Mouse (Mus musculus) Patski (cell line): ENCODE measurements around the gene Tstd1. TPM values are rescaled to one million over a fixed set of nuclear protein-coding genes. Genes with fewer than 3 reads are reported as not detected.

Experiments
- ATAC-seq: fragments of 100-300 bp; one replicate; pipeline ENCODE4 v1.8.0; 2021
- CTCF ChIA-PET: fragments of 350-600 bp; sonication (Branson Sonifier 250); formaldehyde crosslinking; loops from one replicate; lab custom pipeline; 2022; ENCODE audit warnings: inconsistent platforms; lab: Charles Lee
- POLR2A ChIA-PET: fragments of 350-600 bp; sonication (Branson Sonifier 250); formaldehyde crosslinking; loops from one replicate; lab custom pipeline; 2022; ENCODE audit warnings: antibody characterized with exemption, inconsistent platforms; lab: Charles Lee
- DNase-seq: peaks from one replicate; pipeline ENCODE4 v3.0.0-alpha.2; 2011; ENCODE audit warnings: low read depth, low spot score
- H3K27me3 ChIP-seq: fragments of 371-371 bp; one replicate; pipeline ENCODE4 v1.5.1; 2021
- CTCF ChIP-seq: fragments of 100-300 bp; IDR thresholded peaks from one replicate; pipeline ENCODE4 v1.5.1; 2021
- in situ Hi-C: fragments of 300-500 bp; cut with MboI; formaldehyde crosslinking; loops from 3 replicates; pipeline ENCODE4 v1.11.1; 2018; ENCODE audit warnings: low pct_unique_long_range_greater_than_20kb, mixed read lengths
- polyA plus RNA-seq: library from polyadenylated mRNA; unstranded; gene quantifications from one replicate; pipeline ENCODE4 v1.2.3, GENCODE M21; 2021

The Tstd1 gene
- polyA plus RNA-seq, 1 experiment from 2014 or later = 1.2 TPM

- CTCF ChIA-PET = interaction anchor here (1.0 kb wide), 1 partner anchor 26 kb away, joined by 3 read pairs; no protein-coding TSS in a partner anchor
- no peak for TF ChIP-seq CTCF
- POLR2A ChIA-PET = interaction anchor here (1.5 kb wide), 1 partner anchor 26 kb away, joined by 4 read pairs; no protein-coding TSS in a partner anchor
- in situ Hi-C loops = no loop called here
- H3K27me3 ChIP-seq = no peaks in the 10 kb centered on the region
- DNase-seq (no peak), ATAC-seq (no peak)
Observed at GRCm38 (mm10) chr1:171466565-171466964, 47.9 kb downstream of the Tstd1 start.

- H3K27me3 ChIP-seq = no peaks in the 10 kb centered on the region
- ChIA-PET POLR2A (interaction anchor here (0.8 kb wide), 1 partner anchor 10 kb away, joined by 3 read pairs; no protein-coding TSS in a partner anchor), CTCF (interaction anchor here (0.7 to 3.1 kb wide), 17 partner anchors 8 to 148 kb away, joined by 3 to 11 read pairs (median 4); partner anchors contain the start of genes F11r and Klhdc9)
- in situ Hi-C loops = loop anchor here (10.0 kb wide), 1 partner anchor 355 kb away; the partner anchor contains the start of gene Cfap126
- DNase-seq = no peak
- ATAC-seq = no peak
- TF ChIP-seq CTCF = no peak
Observed at GRCm38 (mm10) chr1:171469678-171470077, 51.0 kb downstream of the Tstd1 start.

Other genes with a start within 250 kb of the Tstd1 start
- gene Pcp4l1, start 222.6 kb upstream of the Tstd1 start, polyA plus RNA-seq = 0.08 TPM
- gene Nr1i3, start 204.9 kb upstream of the Tstd1 start, polyA plus RNA-seq = 0.54 TPM
- 65.5 TPM for gene Tomm40l, start 196.4 kb upstream of the Tstd1 start, polyA plus RNA-seq
- gene Apoa2, start 193.8 kb upstream of the Tstd1 start, polyA plus RNA-seq = not detected
- gene Fcer1g, start 184.5 kb upstream of the Tstd1 start, polyA plus RNA-seq = 0.49 TPM
- 21.8 TPM for gene Adamts4, start 168.5 kb upstream of the Tstd1 start, polyA plus RNA-seq
- 436 TPM for gene Ndufs2, start 167.5 kb upstream of the Tstd1 start, polyA plus RNA-seq
- gene B4galt3, start 148.5 kb upstream of the Tstd1 start, polyA plus RNA-seq = 57.5 TPM
- 41.9 TPM for gene Ppox, start 137.7 kb upstream of the Tstd1 start, polyA plus RNA-seq
- gene Usp21, start 130.9 kb upstream of the Tstd1 start, polyA plus RNA-seq = 64.9 TPM
- 117 TPM for gene Ufc1, start 123.8 kb upstream of the Tstd1 start, polyA plus RNA-seq
- 55.0 TPM for gene Dedd, start 89.7 kb upstream of the Tstd1 start, polyA plus RNA-seq
- 74.1 TPM for gene Nit1, start 73.2 kb upstream of the Tstd1 start, polyA plus RNA-seq
- gene Pfdn2, start 73.2 kb upstream of the Tstd1 start, polyA plus RNA-seq = 164 TPM
- gene Klhdc9, start 58.1 kb upstream of the Tstd1 start, polyA plus RNA-seq = not detected
- 0.04 TPM for gene Nectin4, start 48.8 kb upstream of the Tstd1 start, polyA plus RNA-seq
- gene Arhgap30, start 29.9 kb upstream of the Tstd1 start, polyA plus RNA-seq = not detected
- 106 TPM for gene Usf1, start 7.6 kb upstream of the Tstd1 start, polyA plus RNA-seq
- 33.8 TPM for gene F11r, start 18.7 kb downstream of the Tstd1 start, polyA plus RNA-seq
- 5.5 TPM for gene Alyref2, start 84.6 kb downstream of the Tstd1 start, polyA plus RNA-seq
- gene Itln1, start 116.4 kb downstream of the Tstd1 start, polyA plus RNA-seq = 1.0 TPM
- not detected for gene Cd244a, start 140.3 kb downstream of the Tstd1 start, polyA plus RNA-seq
- not detected for gene Ly9, start 188.5 kb downstream of the Tstd1 start, polyA plus RNA-seq
- not detected for gene Slamf7, start 234.2 kb downstream of the Tstd1 start, polyA plus RNA-seq